Mouse (Mus musculus): ENCODE measurements at regions not wholly inside any gene's neighbourhood (a gene's known extent, or its start where the extent isn't known, plus 50 kb on each side); places are given as distances from the start of the nearest gene placed in this dataset.
A peak's percentile ranks its signal among the peaks of the same experiment; 100 is the strongest.

- DNase-seq: peak; percentile 76
Observed at GRCm38 (mm10) chr6:32739162-32739745, 151.3 kb upstream of the Plxna4 start.

- no peak for DNase-seq
Observed at GRCm38 (mm10) chr6:32728706-32729105, 140.7 kb upstream of the Plxna4 start.

GRCm38 (mm10) chr6:32726571-32726970 lies 138.6 kb upstream of the Plxna4 start:
- no peak for DNase-seq

GRCm38 (mm10) chr6:32717860-32718259 lies 129.9 kb upstream of the Plxna4 start:
- DNase-seq: no peak

- peak; percentile 60 for DNase-seq
Observed at GRCm38 (mm10) chr6:32715137-32715536, 127.1 kb upstream of the Plxna4 start.

- no peak for DNase-seq
Observed at GRCm38 (mm10) chr6:32710208-32710607, 122.2 kb upstream of the Plxna4 start.

- no peak for DNase-seq
Observed at GRCm38 (mm10) chr6:32709566-32709965, 121.6 kb upstream of the Plxna4 start.

GRCm38 (mm10) chr6:32707417-32707816 lies 119.4 kb upstream of the Plxna4 start:
- no peak for DNase-seq

GRCm38 (mm10) chr6:32706376-32706775 lies 118.4 kb upstream of the Plxna4 start:
- DNase-seq: no peak

- no peak for DNase-seq
Observed at GRCm38 (mm10) chr6:32703466-32703865, 115.5 kb upstream of the Plxna4 start.

GRCm38 (mm10) chr6:32702245-32702791 lies 114.3 kb upstream of the Plxna4 start:
- DNase-seq: peak; percentile 29

- no peak for DNase-seq
Observed at GRCm38 (mm10) chr6:32699811-32700210, 111.8 kb upstream of the Plxna4 start.

- no peak for DNase-seq
Observed at GRCm38 (mm10) chr6:32697771-32698270, 109.8 kb upstream of the Plxna4 start.

- peak; percentile 34 for DNase-seq
Observed at GRCm38 (mm10) chr6:32696037-32696436, 108.0 kb upstream of the Plxna4 start.

GRCm38 (mm10) chr6:32672552-32672951 lies 84.6 kb upstream of the Plxna4 start:
- DNase-seq: no peak

- no peak for DNase-seq
Observed at GRCm38 (mm10) chr6:32659743-32660142, 71.8 kb upstream of the Plxna4 start.

- no peak for DNase-seq
Observed at GRCm38 (mm10) chr6:32657378-32657777, 69.4 kb upstream of the Plxna4 start.

- no peak for DNase-seq
Observed at GRCm38 (mm10) chr6:32654188-32654587, 66.2 kb upstream of the Plxna4 start.

- DNase-seq: peak; percentile 18
Observed at GRCm38 (mm10) chr6:32644016-32644415, 56.0 kb upstream of the Plxna4 start.

- DNase-seq: peak; percentile 57
Observed at GRCm38 (mm10) chr6:32638843-32639242, 50.9 kb upstream of the Plxna4 start.
